Mouse (Mus musculus): ENCODE results near the gene Mpp3. TPM values are rescaled to one million over a fixed set of nuclear protein-coding genes. Genes with fewer than 3 reads are reported as not detected.
A peak's percentile ranks its signal among the peaks of the same experiment; 100 is the strongest.

Mpp3 gene
- polyA plus RNA-seq, 1 experiment = 2.4 TPM

GRCm38 (mm10) chr11:102031149-102031548 is 2.9 kb upstream of the Mpp3 start:
- H3K4me3 ChIP-seq (replicated peaks; ENCODE audit: extremely low read depth, low read depth, low read length) = no peak overlapping the region
- no peak for TF ChIP-seq CTCF (IDR thresholded peaks at IDR 0.05; ENCODE audit: insufficient read depth, low read length)
- TF ChIP-seq POLR2A (IDR thresholded peaks at IDR 0.05; ENCODE audit: borderline replicate concordance, extremely low read depth, low read depth, low read length) = no peak
- no peaks in the 10 kb centered on the region for H3K4me1 ChIP-seq (ENCODE audit: control insufficient read depth, insufficient read depth, low read length)
- DNase-seq = no peak
- 52% methylated on average over 7 of the region's 7 CpGs for WGBS

GRCm38 (mm10) chr11:102029966-102030365 is 1.7 kb upstream of the Mpp3 start:
- 40% methylated on average over 7 of the region's 7 CpGs for WGBS
- TF ChIP-seq POLR2A (IDR thresholded peaks at IDR 0.05; ENCODE audit: borderline replicate concordance, extremely low read depth, low read depth, low read length) (no peak), CTCF (IDR thresholded peaks at IDR 0.05; ENCODE audit: insufficient read depth, low read length) (no peak)
- Histone ChIP-seq H3K4me3 (replicated peaks; ENCODE audit: extremely low read depth, low read depth, low read length) (no peak overlapping the region), H3K4me1 (ENCODE audit: control insufficient read depth, insufficient read depth, low read length) (no peaks in the 10 kb centered on the region)
- no peak for DNase-seq

GRCm38 (mm10) chr11:102029304-102029703 is 1.0 kb upstream of the Mpp3 start:
- no peaks in the 10 kb centered on the region for H3K4me1 ChIP-seq (ENCODE audit: control insufficient read depth, insufficient read depth, low read length)
- WGBS = 77% methylated on average over 4 of the region's 4 CpGs
- DNase-seq = no peak
- H3K4me3 ChIP-seq (replicated peaks; ENCODE audit: extremely low read depth, low read depth, low read length) = no peak overlapping the region
- TF ChIP-seq CTCF (IDR thresholded peaks at IDR 0.05; ENCODE audit: insufficient read depth, low read length) = no peak
- TF ChIP-seq POLR2A (IDR thresholded peaks at IDR 0.05; ENCODE audit: borderline replicate concordance, extremely low read depth, low read depth, low read length) = no peak

- no peak for TF ChIP-seq CTCF (IDR thresholded peaks at IDR 0.05; ENCODE audit: insufficient read depth, low read length)
- no peak for TF ChIP-seq POLR2A (IDR thresholded peaks at IDR 0.05; ENCODE audit: borderline replicate concordance, extremely low read depth, low read depth, low read length)
- Histone ChIP-seq H3K4me3 (replicated peaks; ENCODE audit: extremely low read depth, low read depth, low read length) (peak overlapping the region; percentile 48), H3K4me1 (ENCODE audit: control insufficient read depth, insufficient read depth, low read length) (no peaks in the 10 kb centered on the region)
- no peak for DNase-seq
- WGBS = 11% methylated on average over 12 of the region's 12 CpGs
These were observed 772 bp downstream of the Mpp3 start for GRCm38 (mm10) chr11:102027361-102028017.

GRCm38 (mm10) chr11:102026694-102027360 is 1.4 kb downstream of the Mpp3 start:
- 1% methylated on average over 57 of the region's 73 CpGs for WGBS
- peak overlapping the region; percentile 79 for H3K4me3 ChIP-seq (replicated peaks; ENCODE audit: extremely low read depth, low read depth, low read length)
- no peaks in the 10 kb centered on the region for H3K4me1 ChIP-seq (ENCODE audit: control insufficient read depth, insufficient read depth, low read length)
- DNase-seq = peak; percentile 68
- TF ChIP-seq POLR2A (IDR thresholded peaks at IDR 0.05; ENCODE audit: borderline replicate concordance, extremely low read depth, low read depth, low read length) = no peak
- no peak for TF ChIP-seq CTCF (IDR thresholded peaks at IDR 0.05; ENCODE audit: insufficient read depth, low read length)

- WGBS = 7% methylated on average over 23 of the region's 23 CpGs
These were observed 2.1 kb downstream of the Mpp3 start for GRCm38 (mm10) chr11:102025991-102026660.

GRCm38 (mm10) chr11:102025354-102025753 is 2.9 kb downstream of the Mpp3 start:
- 53% methylated on average over 7 of the region's 7 CpGs for WGBS

More at GRCm38 (mm10) chr11:102025991-102026660, 2.1 kb downstream of the Mpp3 start:
- DNase-seq = no peak
- TF ChIP-seq CTCF (IDR thresholded peaks at IDR 0.05; ENCODE audit: insufficient read depth, low read length) = no peak
- TF ChIP-seq POLR2A (IDR thresholded peaks at IDR 0.05; ENCODE audit: borderline replicate concordance, extremely low read depth, low read depth, low read length) = no peak
- H3K4me1 ChIP-seq (ENCODE audit: control insufficient read depth, insufficient read depth, low read length) = no peaks in the 10 kb centered on the region
- peak overlapping the region; percentile 79 for H3K4me3 ChIP-seq (replicated peaks; ENCODE audit: extremely low read depth, low read depth, low read length)

GRCm38 (mm10) chr11:102024875-102025274 is 3.4 kb downstream of the Mpp3 start:
- Histone ChIP-seq H3K4me1 (ENCODE audit: control insufficient read depth, insufficient read depth, low read length) (no peaks in the 10 kb centered on the region), H3K4me3 (replicated peaks; ENCODE audit: extremely low read depth, low read depth, low read length) (no peak overlapping the region)
- TF ChIP-seq POLR2A (IDR thresholded peaks at IDR 0.05; ENCODE audit: borderline replicate concordance, extremely low read depth, low read depth, low read length) = no peak
- no peak for TF ChIP-seq CTCF (IDR thresholded peaks at IDR 0.05; ENCODE audit: insufficient read depth, low read length)
- DNase-seq = no peak
- WGBS = 95% methylated on average over 4 of the region's 4 CpGs

More at GRCm38 (mm10) chr11:102025354-102025753, 2.9 kb downstream of the Mpp3 start:
- TF ChIP-seq CTCF (IDR thresholded peaks at IDR 0.05; ENCODE audit: insufficient read depth, low read length) = no peak
- no peak for TF ChIP-seq POLR2A (IDR thresholded peaks at IDR 0.05; ENCODE audit: borderline replicate concordance, extremely low read depth, low read depth, low read length)
- H3K4me1 ChIP-seq (ENCODE audit: control insufficient read depth, insufficient read depth, low read length) = no peaks in the 10 kb centered on the region
- H3K4me3 ChIP-seq (replicated peaks; ENCODE audit: extremely low read depth, low read depth, low read length) = no peak overlapping the region
- no peak for DNase-seq

- no peak overlapping the region for H3K4me3 ChIP-seq (replicated peaks; ENCODE audit: extremely low read depth, low read depth, low read length)
- no peak for DNase-seq
- TF ChIP-seq CTCF (IDR thresholded peaks at IDR 0.05; ENCODE audit: insufficient read depth, low read length) (no peak), POLR2A (IDR thresholded peaks at IDR 0.05; ENCODE audit: borderline replicate concordance, extremely low read depth, low read depth, low read length) (no peak)
- 89% methylated on average over 6 of the region's 6 CpGs for WGBS
- no peaks in the 10 kb centered on the region for H3K4me1 ChIP-seq (ENCODE audit: control insufficient read depth, insufficient read depth, low read length)
These were observed 4.0 kb downstream of the Mpp3 start for GRCm38 (mm10) chr11:102024084-102024758.
